Mouse (Mus musculus) CD8-positive naive resting alpha-beta T cell, adult 2 months (primary cell): ENCODE measurements around the gene Tmem211.

ENCODE experiments used
- DNase-seq, 2 experiments: peaks; one replicate each; pipeline ENCODE4 v3.0.0; 2022; ENCODE audit warnings: low read depth in 2 of 2, low spot score in 2 of 2

The Tmem211 gene

DNA sequence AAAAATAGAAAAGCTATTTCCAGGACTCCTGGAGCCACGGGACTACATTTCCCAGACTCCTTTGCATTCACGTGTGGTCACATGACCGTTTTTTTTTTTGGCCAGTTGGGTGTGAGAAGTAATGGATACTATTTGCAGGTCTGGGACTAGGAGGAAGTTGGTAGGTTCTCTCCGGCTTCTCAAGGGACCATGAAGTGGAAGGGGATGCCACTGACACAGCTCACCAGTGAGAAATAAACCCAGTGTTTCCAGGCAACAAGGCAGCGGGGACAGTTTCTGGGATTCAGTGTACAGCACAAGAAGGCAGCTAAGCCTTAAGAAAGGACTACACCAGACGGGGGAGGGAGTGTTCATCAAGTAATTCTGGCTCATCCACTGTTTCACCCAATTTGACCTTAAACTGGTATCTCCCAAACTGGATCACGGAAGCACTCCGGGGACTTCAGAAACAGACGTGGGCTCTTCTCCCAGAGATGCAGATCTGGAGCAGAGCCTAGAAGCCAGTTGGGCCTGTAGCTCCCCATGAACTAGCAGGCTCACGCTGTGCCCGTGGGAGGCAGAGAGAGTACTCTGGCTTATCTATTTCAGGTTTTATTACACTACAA is 44.6 kb downstream of the Tmem211 start:
- no peak for DNase-seq

DNA sequence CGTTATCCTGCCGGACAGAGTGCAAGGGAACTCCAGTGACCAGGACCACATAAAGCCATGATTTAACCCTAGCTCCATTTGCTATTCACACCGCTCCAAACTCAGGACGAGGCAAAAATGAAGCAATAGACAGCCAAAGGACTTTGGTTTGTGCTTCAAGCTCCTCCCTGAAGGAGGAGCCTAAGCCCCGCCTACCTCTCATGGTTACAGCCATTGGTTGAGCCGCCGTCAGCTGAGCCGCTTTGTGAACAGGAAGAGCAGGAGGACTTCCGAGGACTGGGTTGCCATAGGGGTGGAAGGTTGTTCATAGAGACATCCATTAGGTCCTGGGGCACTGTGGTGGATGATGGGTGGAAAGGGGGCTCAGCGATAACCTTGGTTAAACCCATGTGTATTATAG is 49.1 kb downstream of the Tmem211 start:
- no peak for DNase-seq

DNA sequence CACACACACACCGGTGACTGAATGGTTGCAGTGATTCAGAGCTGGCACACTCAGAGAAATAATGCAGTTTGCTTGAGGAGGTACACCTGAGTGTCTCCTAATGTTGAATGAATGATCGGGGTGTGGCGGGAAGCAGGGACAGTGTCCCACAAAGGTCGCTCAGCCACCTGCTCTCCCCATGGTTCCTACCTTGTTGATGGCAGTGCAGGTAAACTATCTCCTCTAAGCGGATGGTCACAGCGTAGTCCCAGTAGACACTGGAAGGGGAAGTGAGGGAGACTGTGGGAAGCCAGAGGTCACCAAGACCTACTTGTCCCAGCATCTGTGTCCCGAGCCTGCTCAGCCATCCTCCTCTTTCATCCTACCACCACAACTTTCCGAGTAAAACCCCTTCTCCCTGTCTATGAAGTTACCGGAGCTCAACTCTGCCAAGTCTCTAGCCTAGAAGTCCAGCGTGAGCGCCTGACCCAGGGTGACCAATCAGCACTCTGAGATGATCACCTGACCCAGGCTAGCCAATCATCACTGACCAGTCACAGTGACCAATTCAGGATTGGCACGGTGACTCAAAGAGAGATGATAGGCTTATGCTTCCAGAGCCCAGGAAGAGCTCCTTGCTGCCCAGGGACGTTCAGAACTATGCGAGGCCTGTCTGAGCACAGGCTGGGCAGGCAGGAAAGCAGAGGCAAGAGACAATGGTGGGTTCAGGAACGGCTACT is 53.6 kb downstream of the Tmem211 start:
- DNase-seq = no peak

DNA sequence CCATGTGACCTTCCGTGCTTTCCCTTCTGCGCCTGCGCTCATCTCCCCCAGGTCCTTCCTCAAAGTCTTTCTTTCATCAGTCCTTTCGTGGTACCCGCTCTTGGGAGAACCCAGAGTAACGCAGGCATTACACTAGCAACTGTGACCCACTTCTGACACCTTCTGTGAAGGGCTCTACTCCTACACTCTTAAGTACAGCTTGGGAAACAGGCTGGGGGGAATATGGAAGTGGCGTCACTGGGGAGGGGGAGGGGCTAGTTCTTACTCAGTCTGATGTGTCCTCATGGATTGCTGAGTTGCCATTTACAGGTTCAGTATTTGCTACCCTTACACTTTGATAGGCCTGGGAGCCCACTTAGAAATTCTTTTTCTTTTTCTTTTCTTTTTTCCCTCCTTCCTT is 54.8 kb downstream of the Tmem211 start:
- DNase-seq = no peak

DNA sequence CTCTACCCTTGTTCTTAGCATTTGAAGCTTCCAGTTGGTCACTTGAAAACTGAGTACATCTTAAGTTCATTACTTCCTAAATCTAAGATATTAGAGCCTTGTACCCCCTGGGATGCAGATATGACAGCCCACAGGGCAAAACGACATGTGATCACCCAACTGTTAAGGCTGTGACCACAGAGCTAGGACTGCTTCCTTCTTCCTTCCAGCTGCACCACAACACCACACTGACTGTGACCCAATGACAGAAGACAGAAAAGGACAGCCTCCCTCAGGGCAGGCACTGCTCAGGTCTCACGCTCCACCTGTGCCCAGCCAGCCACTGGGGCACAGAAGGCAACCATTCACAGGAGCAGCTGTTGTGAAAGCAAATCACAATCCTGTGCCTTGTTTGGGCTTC is 57.0 kb downstream of the Tmem211 start:
- DNase-seq = no peak

DNA sequence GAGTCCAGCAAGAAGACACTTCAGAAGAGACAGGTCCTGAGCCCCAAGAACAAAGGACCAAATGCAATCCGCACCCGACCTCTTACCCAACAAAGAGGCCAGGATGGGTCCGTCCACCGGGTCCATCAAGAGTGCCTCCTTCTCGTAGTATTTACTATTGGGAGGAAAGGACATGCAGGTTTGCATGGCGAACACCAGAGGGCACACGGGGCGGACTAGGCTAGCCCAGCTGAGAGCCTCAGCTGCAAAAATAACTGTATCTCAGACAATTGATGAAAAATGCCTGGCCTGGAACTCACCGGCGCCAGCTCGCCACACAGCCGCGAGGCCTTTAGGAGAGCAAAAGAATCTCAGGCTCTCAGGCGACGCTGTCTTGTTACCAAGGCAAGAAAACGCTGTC is 58.8 kb downstream of the Tmem211 start:
- no peak for DNase-seq

DNA sequence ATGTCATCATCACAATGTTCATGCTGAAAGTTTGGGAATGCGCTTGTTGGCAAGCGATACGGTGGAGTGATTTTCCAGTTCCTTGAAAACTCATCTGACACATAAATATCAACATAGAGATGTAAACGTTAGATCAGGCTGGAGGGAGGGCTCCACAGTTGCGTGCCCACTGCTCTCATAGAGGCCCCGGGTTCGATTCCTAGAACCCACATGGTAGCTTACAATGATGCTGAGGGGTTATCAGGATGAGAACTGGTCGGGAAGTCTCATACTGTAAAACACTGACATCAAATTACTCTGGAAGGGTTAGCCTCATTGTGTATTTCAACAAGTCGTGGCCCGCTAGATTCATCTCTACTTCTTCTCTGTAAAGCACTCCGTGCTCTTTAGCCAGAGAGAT is 59.3 kb downstream of the Tmem211 start:
- DNase-seq = no peak

DNA sequence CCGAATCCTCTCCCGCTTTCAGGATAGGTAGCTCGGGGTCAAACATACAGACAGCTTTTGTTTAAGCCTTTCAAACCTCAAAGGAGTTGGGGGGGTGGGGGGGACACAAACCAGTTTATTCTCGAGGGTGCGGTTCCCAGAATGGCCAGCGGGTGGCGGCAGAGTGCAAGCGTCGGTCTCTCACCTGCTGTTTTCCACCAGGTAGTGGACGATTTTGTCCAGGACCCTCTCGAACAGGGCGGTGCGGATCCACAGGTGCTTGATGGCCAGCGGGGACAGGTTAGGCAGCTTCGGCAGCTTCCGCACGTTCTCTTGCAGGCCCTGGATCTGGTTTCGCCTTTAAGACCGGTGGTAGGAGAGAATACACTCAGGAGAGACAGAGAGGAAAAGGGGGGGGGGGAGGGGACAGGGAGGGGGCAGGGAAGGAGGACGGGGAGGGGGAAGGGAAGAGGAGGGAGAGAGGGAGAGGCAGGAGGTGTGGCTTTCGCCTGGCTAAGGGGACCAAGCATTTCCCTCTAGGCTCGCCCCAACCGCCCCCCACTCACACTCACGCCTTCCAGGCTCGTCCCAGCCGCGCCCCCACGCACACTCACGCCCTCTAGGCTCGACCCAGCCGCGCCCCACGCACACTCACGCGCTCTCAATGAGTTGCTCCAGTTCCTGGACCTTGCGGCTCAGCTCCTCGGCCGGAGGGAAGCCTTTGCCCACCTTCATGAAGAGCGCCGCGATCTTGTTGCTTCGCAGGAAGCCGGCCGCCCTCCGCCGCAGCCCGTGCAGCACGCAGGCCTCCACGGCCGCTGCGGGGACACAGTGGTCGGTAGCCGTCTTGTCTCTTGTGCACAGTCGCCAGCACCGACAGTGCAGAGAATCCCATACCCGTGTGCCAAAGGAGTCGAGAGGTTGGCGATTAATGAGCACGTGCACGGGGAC is 60.1 kb downstream of the Tmem211 start:
- peak; percentile 8 to 18 for DNase-seq

DNA sequence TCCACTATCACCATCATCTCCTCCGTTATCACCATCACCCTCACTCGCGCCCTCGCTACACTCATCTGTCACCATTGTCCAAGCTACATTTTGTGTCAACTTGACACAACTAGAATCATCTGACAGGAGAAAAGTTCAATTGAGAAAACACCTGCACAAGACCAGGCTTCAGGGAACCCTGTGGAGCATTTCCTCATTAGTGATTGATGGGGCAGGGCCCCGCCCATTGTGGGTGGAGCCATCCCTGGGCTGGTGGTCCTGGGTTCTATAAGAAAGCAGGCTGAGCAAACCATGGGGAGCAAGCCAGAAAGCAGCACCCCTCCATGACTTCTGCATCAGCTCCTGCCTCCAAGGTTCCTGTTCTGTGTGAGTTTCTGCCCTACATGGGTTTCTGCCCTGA is 61.1 kb downstream of the Tmem211 start:
- no peak for DNase-seq

DNA sequence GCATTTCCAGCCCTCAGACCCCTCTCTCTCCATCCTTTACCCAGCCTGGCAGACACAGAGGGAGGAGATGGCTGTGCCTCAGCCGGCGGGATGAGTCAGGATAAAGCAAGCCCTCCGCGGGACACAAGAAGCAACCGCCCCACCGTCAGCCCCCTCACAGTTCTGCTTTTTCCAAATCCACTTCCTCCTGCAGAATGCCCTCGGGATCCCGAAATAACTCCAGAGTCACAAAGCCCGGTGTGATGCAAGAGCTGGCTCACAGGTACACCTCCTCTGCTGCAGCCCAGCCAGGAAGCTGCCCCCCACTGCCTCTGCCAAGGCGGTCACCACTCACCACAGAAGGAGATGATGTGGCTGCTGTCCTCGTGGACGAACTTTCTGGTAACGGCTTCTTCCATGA is 61.8 kb downstream of the Tmem211 start:
- DNase-seq = no peak
